ENCODE assay signal across 12 mouse cellular contexts in the genomic region with DNA sequence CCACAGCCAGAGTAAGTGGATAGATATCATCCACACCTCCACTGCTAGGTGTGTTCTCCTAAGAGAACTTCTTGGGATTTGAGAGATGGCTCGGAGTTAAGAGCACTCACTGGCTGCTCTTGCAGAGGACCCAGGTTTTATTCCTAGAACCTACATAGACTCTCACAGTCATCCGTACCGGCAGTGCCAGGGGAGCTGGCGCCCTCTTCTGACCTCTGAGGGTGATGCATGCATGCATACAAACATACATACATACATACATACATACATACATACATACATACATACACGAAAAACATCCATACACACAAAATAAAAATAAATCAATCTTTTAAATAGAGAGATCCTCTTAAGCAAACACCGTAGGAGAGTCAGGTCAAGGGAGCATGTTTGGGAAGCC.
DNase-seq lines count a peak whose midpoint lies in the region; ATAC-seq and TF ChIP-seq lines count a peak whose summit lies in the region.
"Had no signal": no experiment of that assay in that cellular context is flagged by ENCODE, and none has a peak within 500 bp of the region (broad histone marks: within the 10 kb centered on the region; RNA-seq: fewer than 3 reads in every experiment).

No protein-coding gene starts in this region.

- TF ChIP-seq EP300 in stomach, postnatal 0 days (optimal IDR thresholded peaks at IDR 0.05) = no peak

- H3K27me3 ChIP-seq in thymus, adult 2 months (ENCODE audit: control insufficient read depth, insufficient read depth, low read length) = no peaks in the 10 kb centered on the region
- H3K27me3 ChIP-seq in stomach, postnatal 0 days (ENCODE audit: control insufficient read depth, insufficient read depth, low read length) = no peaks in the 10 kb centered on the region
- H3K27me3 ChIP-seq: limb, embryonic 15.5 days had no signal

- no peaks in the 10 kb centered on the region for H3K36me3 ChIP-seq in thymus, adult 2 months (ENCODE audit: control insufficient read depth, insufficient read depth, low read length)
- no peaks in the 10 kb centered on the region for H3K36me3 ChIP-seq in stomach, postnatal 0 days (ENCODE audit: control insufficient read depth, insufficient read depth, low read length)
- H3K36me3 ChIP-seq: limb, embryonic 15.5 days had no signal

- no peak overlapping the region for H3K4me2 ChIP-seq in stomach, postnatal 0 days (replicated peaks; ENCODE audit: low read depth)
- H3K4me2 ChIP-seq: hindbrain, embryonic 14.5 days; limb, embryonic 15.5 days had no signal

- H3K27ac ChIP-seq in layer of hippocampus, adult 2 months = no peak overlapping the region
- H3K27ac ChIP-seq in thymus, adult 2 months (ENCODE audit: control insufficient read depth, insufficient read depth, low read length) = no peak overlapping the region
- H3K27ac ChIP-seq in stomach, postnatal 0 days (replicated peaks) = no peak overlapping the region
- H3K27ac ChIP-seq: hindbrain, embryonic 14.5 days; limb, embryonic 15.5 days had no signal

- WGBS in thymus, adult 2 months = 93% methylated on average over 6 of the region's 6 CpGs
- 77% methylated on average over 6 of the region's 6 CpGs for WGBS in stomach, postnatal 0 days

- no peak for ATAC-seq in stomach, postnatal 0 days (ENCODE audit: low FRiP score, low TSS enrichment)
- ATAC-seq: forebrain, embryonic 16.5 days had no signal

- TF ChIP-seq POLR2A in thymus, adult 2 months (IDR thresholded peaks at IDR 0.05; ENCODE audit: control insufficient read depth, extremely low read depth, insufficient read depth, low read length, poor library complexity) = no peak

- no peaks in the 10 kb centered on the region for H3K9me3 ChIP-seq in stomach, postnatal 0 days (ENCODE audit: control insufficient read depth, low read length)
- H3K9me3 ChIP-seq: limb, embryonic 15.5 days had no signal

- peak; percentile 57 for TF ChIP-seq CTCF in layer of hippocampus, adult 2 months (conservative IDR thresholded peaks at IDR 0.05)
- TF ChIP-seq CTCF in thymus, adult 2 months (IDR thresholded peaks at IDR 0.05; ENCODE audit: borderline replicate concordance, control insufficient read depth, extremely low read depth, insufficient read depth, low read length, poor library complexity) = no peak
- TF ChIP-seq CTCF in stomach, postnatal 0 days (IDR thresholded peaks at IDR 0.05; ENCODE audit: low read depth) = peak; percentile 50

- no peak overlapping the region for H3K4me3 ChIP-seq in layer of hippocampus, adult 2 months
- H3K4me3 ChIP-seq in thymus, adult 2 months (ENCODE audit: control insufficient read depth, insufficient read depth, low read length) = no peak overlapping the region
- H3K4me3 ChIP-seq in stomach, postnatal 0 days (ENCODE audit: low read depth, low read length) = no peak overlapping the region
- H3K4me3 ChIP-seq: limb, embryonic 15.5 days had no signal

- peak; percentile 26 for DNase-seq in adrenal gland, postnatal 14 days
- no peak for DNase-seq in adrenal gland, postnatal 4 days (ENCODE audit: low spot score in 2 of 2)
- DNase-seq in layer of hippocampus, adult 2 months (ENCODE audit: low spot score in 2 of 2) = no peak
- DNase-seq in layer of hippocampus, postnatal 36 days = no peak
- peak; percentile 40 for DNase-seq in thymus, postnatal 4 days
- DNase-seq in thymus, adult 2 months = no peak
- no peak for DNase-seq in stomach, postnatal 0 days (ENCODE audit: low spot score)
- no peak for DNase-seq in cerebellum, postnatal 4 days (ENCODE audit: low spot score in 2 of 2)
- DNase-seq: cerebellum, adult 18-20 months had no signal

- no peaks in the 10 kb centered on the region for H3K4me1 ChIP-seq in thymus, adult 2 months (replicated peaks; ENCODE audit: control insufficient read depth, insufficient read depth, low read length)
- no peaks in the 10 kb centered on the region for H3K4me1 ChIP-seq in stomach, postnatal 0 days (replicated peaks; ENCODE audit: control insufficient read depth, insufficient read depth)
- H3K4me1 ChIP-seq: limb, embryonic 15.5 days had no signal

- no peak overlapping the region for H3K9ac ChIP-seq in stomach, postnatal 0 days (ENCODE audit: low read length)
- H3K9ac ChIP-seq: hindbrain, embryonic 14.5 days; limb, embryonic 15.5 days had no signal

Comparison
In these comparisons a context has a peak if more than half of its experiments do, and no peak if none do; other contexts are left out.
1. DNase-seq: peak in adrenal gland, postnatal 14 days (single experiment) and thymus, postnatal 4 days (single experiment); none in adrenal gland, postnatal 4 days (0 of 2), layer of hippocampus, adult 2 months (0 of 2), layer of hippocampus, postnatal 36 days (0 of 2), thymus, adult 2 months (single experiment), stomach, postnatal 0 days (single experiment) and cerebellum, postnatal 4 days (0 of 2).